In the genomic region with DNA sequence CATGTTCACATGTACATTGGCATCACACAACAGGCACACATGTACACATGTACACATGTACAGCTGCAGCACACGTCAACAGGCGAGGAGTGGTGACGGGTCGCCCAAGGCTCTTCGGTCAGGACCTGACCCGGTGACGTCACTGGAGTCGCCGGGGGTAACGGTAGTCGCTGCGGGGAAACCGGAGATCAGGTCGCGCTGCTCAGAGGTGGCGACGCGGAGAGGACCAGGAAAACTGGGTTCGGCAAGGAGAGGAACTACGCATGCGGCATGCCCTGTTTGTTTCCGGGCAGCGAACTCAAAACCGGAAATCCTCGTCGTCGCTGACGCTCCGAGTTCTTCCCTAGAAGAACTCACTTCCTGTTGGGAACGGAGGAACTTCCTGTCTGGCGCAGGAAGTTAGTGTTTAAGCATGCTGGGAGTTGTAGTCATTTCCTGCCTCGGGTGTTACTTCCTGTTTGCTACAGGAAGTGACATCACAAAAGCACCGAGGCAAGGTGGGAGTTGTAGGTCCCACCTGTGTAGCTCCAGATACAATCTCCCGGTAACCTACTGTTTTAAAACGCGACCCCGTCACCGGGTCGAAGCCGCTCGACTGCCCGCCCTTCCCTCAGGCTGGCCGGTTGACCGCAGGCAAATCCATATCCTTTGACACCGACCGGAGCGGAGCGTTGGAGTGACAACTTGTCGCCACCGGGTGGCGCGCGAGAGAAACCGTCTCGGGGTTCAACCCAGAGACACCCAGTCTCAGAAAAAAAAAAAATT, we compare ENCODE assay signal across 8 mouse cellular contexts.
DNase-seq lines count a peak whose midpoint lies in the region; ATAC-seq lines count a peak whose summit lies in the region.

No protein-coding gene starts in this region.

- peak overlapping the region; percentile 71 for H3K4me2 ChIP-seq in heart, embryonic 14.5 days (ENCODE audit: low read length)
- H3K4me2 ChIP-seq in liver, embryonic 13.5 days: peak overlapping the region; percentile 76
- H3K4me2 ChIP-seq in stomach, embryonic 16.5 days (ENCODE audit: low read depth, low read length): peak overlapping the region; percentile 82

- peak overlapping the region; percentile 75 for H3K9ac ChIP-seq in heart, embryonic 14.5 days (ENCODE audit: low read length)
- H3K9ac ChIP-seq in liver, embryonic 13.5 days: peak overlapping the region; percentile 75
- H3K9ac ChIP-seq in stomach, embryonic 16.5 days (ENCODE audit: low read length): peak overlapping the region; percentile 87

- H3K9me3 ChIP-seq in heart, embryonic 14.5 days (ENCODE audit: control insufficient read depth, low read length): no peaks in the 10 kb centered on the region
- no peaks in the 10 kb centered on the region; the same call in 1 of the 2 replicates for H3K9me3 ChIP-seq in liver, embryonic 13.5 days (replicated peaks)
- H3K9me3 ChIP-seq in stomach, embryonic 16.5 days (replicated peaks; ENCODE audit: control insufficient read depth, low read length): no peaks in the 10 kb centered on the region

- no peaks in the 10 kb centered on the region for H3K36me3 ChIP-seq in heart, embryonic 14.5 days (ENCODE audit: control insufficient read depth, insufficient read depth, low read length)
- H3K36me3 ChIP-seq in liver, embryonic 13.5 days: no peaks in the 10 kb centered on the region
- no peaks in the 10 kb centered on the region for H3K36me3 ChIP-seq in stomach, embryonic 16.5 days (ENCODE audit: control insufficient read depth, insufficient read depth, low read length)

- peaks cover 2 to 4% of the 10 kb centered on the region in 2 experiments; a peak in 1 of 4 replicates for H3K4me1 ChIP-seq in heart, embryonic 14.5 days (ENCODE audit: control insufficient read depth in 2 of 2, insufficient read depth in 2 of 2, low read length in 2 of 2)
- H3K4me1 ChIP-seq in liver, embryonic 13.5 days (replicated peaks): peaks cover 12% of the 10 kb centered on the region
- H3K4me1 ChIP-seq in stomach, embryonic 16.5 days (ENCODE audit: control insufficient read depth, insufficient read depth, low read length): peaks cover 3% of the 10 kb centered on the region; the same call in 1 of the 2 replicates

- peak overlapping the region; percentile 83 to 89 for H3K27ac ChIP-seq in heart, embryonic 14.5 days (replicated peaks in 1 of 2; ENCODE audit: control insufficient read depth in 1 of 2, insufficient read depth in 1 of 2, low read depth in 2 of 2, low read length in 2 of 2)
- H3K27ac ChIP-seq in liver, embryonic 13.5 days: peak overlapping the region; percentile 88
- H3K27ac ChIP-seq in stomach, embryonic 16.5 days (ENCODE audit: low read length): peak overlapping the region; percentile 94

- peak overlapping the region; percentile 63 to 66 for H3K4me3 ChIP-seq in heart, embryonic 14.5 days (ENCODE audit: control insufficient read depth in 1 of 2, insufficient read depth in 1 of 2, low read depth in 1 of 2, low read length in 2 of 2)
- peak overlapping the region; percentile 74 for H3K4me3 ChIP-seq in liver, embryonic 13.5 days (replicated peaks)
- H3K4me3 ChIP-seq in stomach, embryonic 16.5 days (replicated peaks; ENCODE audit: low read length): peak overlapping the region; percentile 79

- WGBS in heart, embryonic 14.5 days: 2% methylated on average over 55 of the region's 55 CpGs
- WGBS in liver, embryonic 13.5 days (ENCODE audit: insufficient replicate concordance): under 1% methylated on average over 55 of the region's 55 CpGs
- WGBS in stomach, embryonic 16.5 days: under 1% methylated on average over 55 of the region's 55 CpGs

- H3K27me3 ChIP-seq in heart, embryonic 14.5 days (ENCODE audit: control insufficient read depth, insufficient read depth, low read length): no peaks in the 10 kb centered on the region
- no peaks in the 10 kb centered on the region for H3K27me3 ChIP-seq in liver, embryonic 13.5 days
- no peaks in the 10 kb centered on the region for H3K27me3 ChIP-seq in stomach, embryonic 16.5 days (ENCODE audit: control insufficient read depth, insufficient read depth, low read length)

- ATAC-seq in CD4-positive, CD25-positive, alpha-beta regulatory T cell, adult 4 months: peak; percentile 86
- ATAC-seq in heart, embryonic 14.5 days (ENCODE audit: insufficient number of reproducible peaks, insufficient read depth, low FRiP score, low read depth): peak; percentile 99
- peak; percentile 91 for ATAC-seq in liver, embryonic 13.5 days (ENCODE audit: low read depth)
- ATAC-seq in stomach, embryonic 16.5 days (ENCODE audit: insufficient read depth, low FRiP score): peak; percentile 98

- DNase-seq in c-Kit-negative CD71-positive TER-119-positive erythroid progenitor cells, embryonic 14.5 days (ENCODE audit: low read depth, low spot score): peak; percentile 90
- peak; percentile 98 for DNase-seq in fibroblast of lung, adult 2 months (ENCODE audit: low read depth)
- DNase-seq in kidney, postnatal 14 days: peak; percentile 93
- DNase-seq in liver, embryonic 13.5 days: peak; percentile 83
- peak; percentile 93 for DNase-seq in neural tube, embryonic 10.5 days (ENCODE audit: extremely low spot score, low spot score)

Comparison
In these comparisons a context has a peak if more than half of its experiments do, and no peak if none do; other contexts are left out.
1. Peak in every context shown above with its lines: DNase-seq, ATAC-seq, H3K4me3 ChIP-seq and H3K27ac ChIP-seq.